In the genomic region with DNA sequence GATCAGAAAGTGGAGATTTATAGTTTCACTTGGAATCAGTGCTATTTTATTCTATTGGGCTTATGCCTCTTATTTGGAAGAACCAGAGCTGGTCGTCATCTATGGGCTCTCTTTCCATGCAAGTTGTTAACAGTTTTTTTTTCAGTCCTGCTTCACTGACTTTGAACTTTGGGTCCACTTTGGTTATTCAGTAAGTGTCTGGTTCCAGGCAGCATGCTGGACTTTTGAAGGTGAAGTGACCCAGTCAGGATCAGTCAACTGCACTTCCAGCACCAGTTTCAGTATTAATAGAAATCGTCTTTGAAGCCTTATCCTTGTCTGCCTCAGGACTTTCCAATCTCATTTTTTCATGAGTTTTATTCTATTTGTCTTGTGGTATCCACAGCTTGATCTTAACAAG, we compare ENCODE assay signal across 28 mouse cellular contexts. TPM values are rescaled to one million over a fixed set of nuclear protein-coding genes. Genes with fewer than 3 reads are reported as not detected.
A peak's percentile ranks its signal among the peaks of the same experiment; 100 is the strongest.
DNase-seq lines count a peak whose midpoint lies in the region; ATAC-seq lines count a peak whose summit lies in the region.
"Had no signal": no experiment of that assay in that cellular context is flagged by ENCODE, and none has a peak within 500 bp of the region (broad histone marks: within the 10 kb centered on the region; RNA-seq: fewer than 3 reads in every experiment).

No protein-coding gene starts in this region.

- H3K9me3 ChIP-seq in kidney, embryonic 16.5 days (ENCODE audit: low read length), result no peaks in the 10 kb centered on the region
- H3K9me3 ChIP-seq: forebrain, embryonic 10.5 days; forebrain, embryonic 13.5 days; G1E; heart, embryonic 12.5 days; heart, embryonic 15.5 days; hindbrain, embryonic 10.5 days; hindbrain, embryonic 13.5 days had no signal

- no peaks in the 10 kb centered on the region for H3K27me3 ChIP-seq in kidney, embryonic 16.5 days (ENCODE audit: insufficient read depth, low read length)
- H3K27me3 ChIP-seq: CH12.LX; forebrain, embryonic 13.5 days; heart, embryonic 12.5 days; heart, embryonic 15.5 days; hindbrain, embryonic 13.5 days had no signal

- no peaks in the 10 kb centered on the region for H3K36me3 ChIP-seq in kidney, embryonic 16.5 days (ENCODE audit: insufficient read depth, low read length)
- H3K36me3 ChIP-seq: forebrain, embryonic 10.5 days; G1E; heart, embryonic 12.5 days; heart, embryonic 15.5 days; hindbrain, embryonic 10.5 days; hindbrain, embryonic 13.5 days had no signal

- no peak overlapping the region for H3K27ac ChIP-seq in kidney, embryonic 16.5 days (ENCODE audit: low read length)
- H3K27ac ChIP-seq: forebrain, embryonic 10.5 days; forebrain, embryonic 13.5 days; heart, embryonic 15.5 days; hindbrain, embryonic 10.5 days; hindbrain, embryonic 13.5 days had no signal

- H3K4me1 ChIP-seq in kidney, embryonic 16.5 days (ENCODE audit: insufficient read depth, low read length), result no peaks in the 10 kb centered on the region
- H3K4me1 ChIP-seq: forebrain, embryonic 10.5 days; forebrain, embryonic 13.5 days; heart, embryonic 12.5 days; heart, embryonic 15.5 days; hindbrain, embryonic 10.5 days; hindbrain, embryonic 13.5 days had no signal

- DNase-seq in kidney, adult 18-20 months, result peak; percentile 9
- DNase-seq in kidney, postnatal 10 days, result no peak
- DNase-seq in kidney, adult 8-10 months, result peak; percentile 54 to 79
- peak; percentile 39 to 74 for DNase-seq in kidney, postnatal 25 days
- no peak for DNase-seq in gastrocnemius, postnatal 25 days
- DNase-seq in left cerebral cortex, postnatal 36 days (ENCODE audit: low spot score in 2 of 2), result no peak
- DNase-seq: adrenal gland, adult 2 months; adrenal gland, postnatal 25 days; B cell, adult 2 months; cerebellum, adult 18-20 months; cerebellum, adult 9-10 months; cerebellum, postnatal 14 days; gastrocnemius, postnatal 10 days; heart, adult 11 months; heart, postnatal 10 days; heart, postnatal 36 days had no signal

- no peak overlapping the region for H3K4me2 ChIP-seq in kidney, embryonic 16.5 days (replicated peaks; ENCODE audit: low read depth, low read length)
- H3K4me2 ChIP-seq: forebrain, embryonic 13.5 days; heart, embryonic 12.5 days; heart, embryonic 15.5 days; hindbrain, embryonic 13.5 days had no signal

- peak; percentile 59; the same call in 1 of the 2 replicates for ATAC-seq in kidney, embryonic 16.5 days (ENCODE audit: low FRiP score, low TSS enrichment)
- ATAC-seq: forebrain, embryonic 13.5 days; forebrain, embryonic 16.5 days; hindbrain, embryonic 16.5 days had no signal

- intact Hi-C loops in left cerebral cortex, postnatal 36 days (cut with DNase I), result no loop called here

- no peak overlapping the region for H3K9ac ChIP-seq in kidney, embryonic 16.5 days (replicated peaks; ENCODE audit: low read length)
- H3K9ac ChIP-seq: forebrain, embryonic 13.5 days; heart, embryonic 12.5 days; heart, embryonic 15.5 days; hindbrain, embryonic 13.5 days had no signal

- H3K4me3 ChIP-seq in kidney, embryonic 16.5 days (ENCODE audit: low read length), result no peak overlapping the region
- H3K4me3 ChIP-seq: forebrain, embryonic 10.5 days; forebrain, embryonic 13.5 days; heart, embryonic 12.5 days; heart, embryonic 15.5 days; hindbrain, embryonic 10.5 days; hindbrain, embryonic 13.5 days had no signal

- WGBS in kidney, embryonic 16.5 days, result 58% methylated on average over 2 of the region's 2 CpGs

RNA-seq across cellular contexts. Expression of gene Egfem1, which starts 28.5 kb away (rescaled TPM):
- 1.4 TPM in 2 replicates for polyA plus RNA-seq in kidney, embryonic 16.5 days (2015; fragmentation: Nextera tagmentation; extraction: Ambion mirVana)
- not detected for total RNA-seq in gastrocnemius, postnatal 25 days (2021)
- 10 to 100 TPM; 14.9 to 22.1 TPM for total RNA-seq in left cerebral cortex, postnatal 36 days (2021)
- total RNA-seq: adrenal gland, adult 2 months; CH12.LX; gastrocnemius, adult 18-20 months; heart, postnatal 36 days had no signal
- polyA plus RNA-seq: G1E had no signal

Comparison
In these comparisons a context has a peak if more than half of its experiments do, and no peak if none do; other contexts are left out.
1. DNase-seq: peak in kidney, adult 18-20 months (single experiment), kidney, adult 8-10 months (2 of 2) and kidney, postnatal 25 days (2 of 2); none in kidney, postnatal 10 days (single experiment), gastrocnemius, postnatal 25 days (single experiment) and left cerebral cortex, postnatal 36 days (0 of 2).
2. RNA of gene Egfem1, which starts 28.5 kb away (total RNA-seq): 14.9 to 22.1 TPM in left cerebral cortex, postnatal 36 days; not detected in gastrocnemius, postnatal 25 days; every median in the first group is over 10 times any median in the second.